10 mouse cellular contexts compared by ENCODE assay signal in genomic region chr1:74797459-74797858, GRCm38 (mm10). TPM values are rescaled to one million over a fixed set of nuclear protein-coding genes. Genes with fewer than 3 reads are reported as not detected.
DNase-seq lines count a peak whose midpoint lies in the region; ATAC-seq lines count a peak whose summit lies in the region.
"Had no signal": no experiment of that assay in that cellular context is flagged by ENCODE, and none has a peak within 500 bp of the region (broad histone marks: within the 10 kb centered on the region; RNA-seq: fewer than 3 reads in every experiment).

No protein-coding gene starts in this region.

- H3K9me3 ChIP-seq in hindbrain, embryonic 16.5 days (ENCODE audit: control insufficient read depth, low read length) = no peaks in the 10 kb centered on the region
- H3K9me3 ChIP-seq in neural tube, embryonic 11.5 days (ENCODE audit: control insufficient read depth, low read length) = no peaks in the 10 kb centered on the region

- peak; percentile 82 for DNase-seq in kidney, postnatal 10 days
- DNase-seq in kidney, adult 9 months = no peak
- DNase-seq in embryo, embryonic 11.5 days (ENCODE audit: low read depth, low spot score) = peak; percentile 63
- peak; percentile 78 for DNase-seq in neural tube, embryonic 11.5 days (ENCODE audit: low spot score)
- DNase-seq in heart, postnatal 10 days = no peak
- no peak for DNase-seq in left cerebral cortex, adult 9 months (ENCODE audit: low spot score in 2 of 2)
- DNase-seq: heart, postnatal 4 days had no signal

- peaks cover 25% of the 10 kb centered on the region for H3K4me1 ChIP-seq in hindbrain, embryonic 16.5 days (ENCODE audit: control insufficient read depth, insufficient read depth, low read depth, low read length)
- peaks cover 21% of the 10 kb centered on the region for H3K4me1 ChIP-seq in neural tube, embryonic 11.5 days (ENCODE audit: control insufficient read depth, insufficient read depth, low read length)

- H3K4me3 ChIP-seq in hindbrain, embryonic 16.5 days (ENCODE audit: low read length) = no peak overlapping the region
- no peak overlapping the region for H3K4me3 ChIP-seq in neural tube, embryonic 11.5 days (ENCODE audit: low read depth, low read length)

- peaks cover 63% of the 10 kb centered on the region for H3K27me3 ChIP-seq in hindbrain, embryonic 16.5 days (replicated peaks; ENCODE audit: control insufficient read depth, insufficient read depth, low read length)
- H3K27me3 ChIP-seq in neural tube, embryonic 11.5 days (ENCODE audit: control insufficient read depth, insufficient read depth, low read length) = peaks cover 78% of the 10 kb centered on the region

- no peak overlapping the region for H3K27ac ChIP-seq in hindbrain, embryonic 16.5 days (ENCODE audit: low read depth, low read length)
- H3K27ac ChIP-seq in neural tube, embryonic 11.5 days (ENCODE audit: low read depth, low read length) = no peak overlapping the region

- ATAC-seq in hindbrain, embryonic 16.5 days = peak; percentile 87
- peak; percentile 91 for ATAC-seq in neural tube, embryonic 11.5 days (ENCODE audit: insufficient read depth, low FRiP score, low TSS enrichment)
- ATAC-seq in granulocyte monocyte progenitor cell, adult 5-6 weeks (replicated peaks; ENCODE audit: poor library complexity, severe bottlenecking) = no peak

- no peaks in the 10 kb centered on the region for H3K36me3 ChIP-seq in hindbrain, embryonic 16.5 days (ENCODE audit: control insufficient read depth, insufficient read depth, low read length)
- H3K36me3 ChIP-seq in neural tube, embryonic 11.5 days (ENCODE audit: control insufficient read depth, insufficient read depth, low read length) = no peaks in the 10 kb centered on the region

- WGBS in hindbrain, embryonic 16.5 days = 3% methylated on average over 5 of the region's 5 CpGs
- 7% methylated on average over 5 of the region's 5 CpGs for WGBS in neural tube, embryonic 11.5 days

- no peak overlapping the region for H3K9ac ChIP-seq in hindbrain, embryonic 16.5 days (ENCODE audit: low read depth, low read length)
- H3K9ac ChIP-seq in neural tube, embryonic 11.5 days (ENCODE audit: low read length) = no peak overlapping the region

- no peak overlapping the region for H3K4me2 ChIP-seq in hindbrain, embryonic 16.5 days (ENCODE audit: low read length)
- no peak overlapping the region for H3K4me2 ChIP-seq in neural tube, embryonic 11.5 days (ENCODE audit: low read depth)

- intact Hi-C loops in heart, postnatal 10 days (cut with DNase I) = no loop called here

RNA-seq across cellular contexts. Expression of gene Wnt10a, which starts 6.1 kb away (rescaled TPM):
- 0.40 TPM in 2 replicates for polyA plus RNA-seq in hindbrain, embryonic 16.5 days (2015; fragmentation: Nextera tagmentation; extraction: Ambion mirVana)
- polyA plus RNA-seq in neural tube, embryonic 11.5 days (2014; fragmentation: Nextera tagmentation; extraction: Ambion mirVana) = 1.7 and 2.4 TPM in 2 replicates
- not detected for total RNA-seq in heart, postnatal 10 days (2021)
- total RNA-seq in granulocyte monocyte progenitor cell, adult 5-6 weeks (2014; fragmentation: Nextera tagmentation) = not detected in 2 replicates
- total RNA-seq in granulocyte monocyte progenitor cell, adult 5-6 weeks (2017) = not detected in 2 replicates
- total RNA-seq: heart, postnatal 4 days; megakaryocyte, adult 5-6 weeks had no signal

RNA-seq across cellular contexts. Expression of gene Wnt6, which starts 25.8 kb away (rescaled TPM):
- 4.9 and 6.1 TPM in 2 replicates for polyA plus RNA-seq in hindbrain, embryonic 16.5 days (2015; fragmentation: Nextera tagmentation; extraction: Ambion mirVana)
- 14.5 and 14.6 TPM in 2 replicates for polyA plus RNA-seq in neural tube, embryonic 11.5 days (2014; fragmentation: Nextera tagmentation; extraction: Ambion mirVana)
- under 1 TPM; 0.17 to 0.60 TPM for total RNA-seq in heart, postnatal 10 days (2021)
- total RNA-seq in granulocyte monocyte progenitor cell, adult 5-6 weeks (2014; fragmentation: Nextera tagmentation) = not detected in 2 replicates
- 0.21 and 1.2 TPM in 2 replicates for total RNA-seq in granulocyte monocyte progenitor cell, adult 5-6 weeks (2017)

RNA-seq across cellular contexts. Expression of gene Prkag3, which starts 48.4 kb away (rescaled TPM):
- 0.13 and 0.36 TPM in 2 replicates for polyA plus RNA-seq in hindbrain, embryonic 16.5 days (2015; fragmentation: Nextera tagmentation; extraction: Ambion mirVana)
- polyA plus RNA-seq in neural tube, embryonic 11.5 days (2014; fragmentation: Nextera tagmentation; extraction: Ambion mirVana) = 0.16 TPM in 1 of 2 replicates, not detected in the other
- total RNA-seq in heart, postnatal 10 days (2021) = 1 to 10 TPM; 1.7 to 2.1 TPM
- total RNA-seq in granulocyte monocyte progenitor cell, adult 5-6 weeks (2014; fragmentation: Nextera tagmentation) = not detected in 2 replicates
- total RNA-seq in granulocyte monocyte progenitor cell, adult 5-6 weeks (2017) = not detected in 2 replicates
- total RNA-seq: megakaryocyte, adult 5-6 weeks had no signal

RNA-seq across cellular contexts. Expression of gene Cdk5r2, which starts 57.3 kb away (rescaled TPM):
- 8.4 and 9.4 TPM in 2 replicates for polyA plus RNA-seq in hindbrain, embryonic 16.5 days (2015; fragmentation: Nextera tagmentation; extraction: Ambion mirVana)
- 4.0 and 4.5 TPM in 2 replicates for polyA plus RNA-seq in neural tube, embryonic 11.5 days (2014; fragmentation: Nextera tagmentation; extraction: Ambion mirVana)
- total RNA-seq in heart, postnatal 10 days (2021) = under 1 TPM in 1 of 2 experiments, not detected in 1; 0.12 TPM
- total RNA-seq in granulocyte monocyte progenitor cell, adult 5-6 weeks (2014; fragmentation: Nextera tagmentation) = not detected in 2 replicates
- total RNA-seq in granulocyte monocyte progenitor cell, adult 5-6 weeks (2017) = not detected in 2 replicates
- total RNA-seq: heart, postnatal 4 days; megakaryocyte, adult 5-6 weeks had no signal

Comparison
In these comparisons a context has a peak if more than half of its experiments do, and no peak if none do; other contexts are left out.
1. DNase-seq: peak in kidney, postnatal 10 days (single experiment), embryo, embryonic 11.5 days (single experiment) and neural tube, embryonic 11.5 days (single experiment); none in kidney, adult 9 months (single experiment), heart, postnatal 10 days (0 of 2) and left cerebral cortex, adult 9 months (0 of 2).